Mouse (Mus musculus): Measurements from ENCODE around the gene Gm8267. TPM values are rescaled to one million over a fixed set of nuclear protein-coding genes. Genes with fewer than 3 reads are reported as not detected.
"Not testable (repeated sequence)": the region's sequence is repeated elsewhere in the genome, so short reads cannot be mapped to it uniquely, and the experiment has no call there.

Gm8267 gene
- total RNA-seq (2021): not detected

DNA sequence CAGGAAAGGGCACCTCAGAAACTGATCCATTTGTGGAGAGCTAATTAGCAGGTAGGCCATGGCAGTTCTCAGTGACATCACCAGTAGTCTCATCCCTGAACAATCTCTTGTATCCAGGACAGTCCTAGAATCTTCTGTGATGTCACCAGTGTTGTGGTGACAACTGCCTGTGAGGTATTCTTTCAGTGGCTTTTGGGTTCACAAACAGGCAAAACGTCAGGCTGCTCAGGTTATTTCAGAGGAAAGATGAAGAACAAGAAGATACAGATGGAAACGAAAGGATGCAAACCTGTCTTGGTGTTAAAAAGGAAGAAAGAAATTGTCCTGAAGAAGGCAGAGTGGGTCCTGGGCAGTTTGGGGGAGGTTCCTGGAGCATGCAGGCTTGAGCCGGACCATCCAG lies at the start of gene Gm8267:
Gm8267 (minus strand) TSS at position 101 of the 400 bp plus-strand sequence.
- DNase-seq: no peak
- intact Hi-C loops (cut with DNase I): no loop called here

- intact Hi-C loops (cut with DNase I); DNase-seq: not testable (repeated sequence)
Measured at GRCm38 (mm10) chr14:44789537-44790382, 39.6 kb upstream of the Gm8267 start.

- intact Hi-C loops (cut with DNase I); DNase-seq: not testable (repeated sequence)
Measured at GRCm38 (mm10) chr14:44742789-44743188, 7.4 kb downstream of the Gm8267 start.

GRCm38 (mm10) chr14:44730711-44731110 lies 19.4 kb downstream of the Gm8267 start:
- intact Hi-C loops (cut with DNase I); DNase-seq: not testable (repeated sequence)

GRCm38 (mm10) chr14:44706356-44706755 lies 43.8 kb downstream of the Gm8267 start, which contains the start of gene Gm8257:
TSS of gene Gm8257 (minus strand) at chr14:44706456.
- intact Hi-C loops (cut with DNase I); DNase-seq: not testable (repeated sequence)

Other genes starting within 250 kb of the Gm8267 start
- not detected for gene Gm17093, start 232.1 kb downstream of the Gm8267 start, total RNA-seq (2021)
- gene Gm8247, start 167.2 kb downstream of the Gm8267 start, total RNA-seq (2021): not detected
- not detected for gene Gm5624, start 122.4 kb downstream of the Gm8267 start, total RNA-seq (2021)
- not detected for gene Gm8257, start 43.9 kb downstream of the Gm8267 start, total RNA-seq (2021)
- not detected for gene Ptgdr, start 109.0 kb upstream of the Gm8267 start, total RNA-seq (2021)
- under 1 TPM; 0.22 TPM for gene Ptger2, start 237.9 kb upstream of the Gm8267 start, total RNA-seq (2021)